Mouse (Mus musculus): ENCODE data around the gene Tdrd7. TPM values are rescaled to one million over a fixed set of nuclear protein-coding genes. Genes with fewer than 3 reads are reported as not detected.
A peak's percentile ranks its signal among the peaks of the same experiment; 100 is the strongest.

Gene Tdrd7
- 10 to 100 TPM in 3 of 4 experiments, 1 to 10 TPM in 1; 9.2 to 12.1 (median 10.1) TPM for total RNA-seq (2022)

- no peak for DNase-seq (ENCODE audit: low spot score)
Observed at GRCm38 (mm10) chr4:45964771-45965439, at the start of gene Tdrd7. Gene Tdrd7, plus strand, starts transcription at chr4:45965334.

GRCm38 (mm10) chr4:45917091-45917490 lies 48.0 kb upstream of the Tdrd7 start:
- DNase-seq (ENCODE audit: low spot score), result peak; percentile 18

GRCm38 (mm10) chr4:45921663-45922435 lies 43.3 kb upstream of the Tdrd7 start:
- no peak for DNase-seq (ENCODE audit: low spot score)

DNA sequence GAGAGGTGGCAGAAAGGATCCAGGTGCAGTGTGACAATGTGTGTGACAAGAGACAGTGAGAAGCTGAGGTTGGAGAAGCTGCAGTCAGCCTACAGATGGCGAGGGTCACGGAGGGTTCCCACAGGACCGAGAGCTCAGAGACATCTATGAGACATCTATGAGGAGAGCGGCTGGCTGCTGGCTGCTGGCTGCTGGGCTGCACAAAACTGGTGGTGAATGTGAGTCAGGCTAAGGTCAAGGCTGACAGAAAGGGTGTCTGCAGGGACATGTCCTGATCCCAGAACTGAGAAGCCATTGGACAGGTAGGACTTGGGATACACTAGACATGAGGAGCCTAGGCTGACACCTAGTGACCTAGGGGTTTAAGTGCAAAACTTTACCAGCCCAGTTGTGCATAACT lies 41.1 kb upstream of the Tdrd7 start:
- no peak for DNase-seq (ENCODE audit: low spot score)

- DNase-seq (ENCODE audit: low spot score), result no peak
Observed at GRCm38 (mm10) chr4:45928561-45928960, 36.6 kb upstream of the Tdrd7 start.

DNA sequence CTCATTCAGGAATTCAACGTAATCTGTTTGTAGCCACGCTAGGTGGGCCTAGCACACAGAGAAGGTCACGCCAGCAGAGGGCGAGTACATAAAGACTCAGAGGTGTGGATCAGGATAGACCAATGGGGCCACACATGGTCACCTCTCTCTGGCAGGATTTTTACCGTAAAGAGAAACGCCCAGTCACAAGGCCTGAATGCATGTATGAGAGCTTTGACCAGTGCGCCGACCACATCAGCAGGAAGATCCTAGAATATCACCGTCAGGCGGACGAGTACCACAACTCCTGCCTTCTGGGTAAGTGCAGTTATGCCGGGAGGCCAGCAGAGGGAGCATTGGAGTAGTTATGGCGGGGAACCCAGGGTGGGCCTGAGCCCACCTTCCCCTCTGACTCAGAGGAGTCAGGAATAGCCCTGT lies 23.5 kb upstream of the Tdrd7 start:
- peak; percentile 44 for DNase-seq (ENCODE audit: low spot score)

DNA sequence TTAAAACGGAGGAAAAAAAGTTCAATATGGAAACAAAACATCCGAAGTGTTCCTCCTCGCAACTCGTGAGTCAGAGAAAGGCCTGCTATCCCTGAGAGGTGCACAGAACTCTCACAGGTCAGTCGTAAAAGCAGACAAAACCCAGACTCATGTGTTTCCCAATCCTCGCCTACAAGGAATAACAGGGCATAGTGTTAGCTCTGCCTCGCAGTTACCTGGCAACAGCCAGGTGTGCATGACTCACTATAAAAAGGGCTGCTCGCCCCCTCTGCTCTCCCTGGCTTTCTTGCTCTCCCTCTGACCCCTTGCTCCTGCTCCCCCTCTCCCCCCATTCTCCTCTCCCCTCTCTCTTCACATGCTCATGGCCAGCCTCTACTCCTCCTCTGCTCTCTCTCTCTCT lies 17.4 kb upstream of the Tdrd7 start:
- no peak for DNase-seq (ENCODE audit: low spot score)

- DNase-seq (ENCODE audit: low spot score), result no peak
Observed at GRCm38 (mm10) chr4:45949109-45949848, 15.9 kb upstream of the Tdrd7 start.

DNA sequence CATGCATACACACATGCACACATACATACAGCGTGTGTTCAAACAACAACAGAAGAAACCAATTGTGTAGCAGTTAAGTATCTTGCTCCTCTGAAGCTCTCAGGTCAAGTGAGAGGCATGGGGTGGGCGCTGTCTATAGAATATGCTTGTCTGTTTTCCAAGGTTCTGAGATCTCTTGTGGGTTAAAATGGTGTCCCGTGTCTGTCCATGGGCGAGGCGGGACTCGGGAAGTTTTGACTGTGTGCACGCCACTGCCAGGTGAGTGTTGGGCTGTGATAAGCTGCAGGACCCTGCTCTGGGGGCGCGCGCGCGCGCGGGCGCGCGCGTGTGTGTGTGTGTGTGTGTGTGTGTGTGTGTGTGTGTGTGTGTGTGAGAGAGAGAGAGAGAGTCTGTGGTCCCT lies 13.3 kb upstream of the Tdrd7 start:
- no peak for DNase-seq (ENCODE audit: low spot score)

GRCm38 (mm10) chr4:45953025-45953919 lies 11.9 kb upstream of the Tdrd7 start:
- DNase-seq (ENCODE audit: low spot score), result no peak

DNA sequence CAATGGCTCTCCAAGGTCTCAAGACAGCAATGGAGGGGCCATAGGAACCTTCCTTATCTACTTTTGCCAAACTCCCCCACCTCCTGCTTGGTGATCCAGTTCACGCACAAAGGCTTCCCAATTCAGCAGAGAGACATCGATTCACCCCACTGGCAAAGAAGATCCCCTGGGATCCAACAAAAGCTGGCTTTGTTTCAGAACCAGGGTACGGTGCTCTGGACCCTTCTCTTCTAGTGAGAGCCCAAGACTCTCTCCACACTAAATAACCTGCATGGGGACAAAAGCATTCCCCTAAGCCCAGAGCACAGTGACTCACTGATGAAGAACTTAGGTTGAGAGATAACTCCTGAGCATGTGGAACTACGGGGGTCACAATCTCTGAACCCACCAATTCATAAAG lies 9.9 kb upstream of the Tdrd7 start:
- DNase-seq (ENCODE audit: low spot score), result no peak

- no peak for DNase-seq (ENCODE audit: low spot score)
Observed at GRCm38 (mm10) chr4:45956131-45956530, 9.0 kb upstream of the Tdrd7 start.

DNA sequence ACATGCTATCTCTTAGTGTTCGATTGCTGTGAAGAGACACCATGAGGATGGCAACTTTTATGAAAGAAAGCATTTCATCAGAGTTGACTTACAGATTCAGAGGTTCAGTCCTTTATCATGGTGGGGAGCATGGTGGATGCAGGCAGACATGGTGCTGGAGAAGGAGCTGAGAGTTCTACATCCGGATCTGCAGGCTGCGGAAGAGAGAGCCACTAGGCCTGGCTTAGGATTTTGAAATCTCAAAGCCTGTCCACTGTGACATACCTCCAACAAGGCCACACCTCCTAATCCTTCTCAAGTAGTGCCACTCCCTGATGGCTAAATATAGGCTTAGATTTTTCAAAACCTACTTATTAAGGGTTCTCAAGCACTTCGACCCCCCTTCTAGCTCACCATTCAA lies 8.4 kb upstream of the Tdrd7 start:
- no peak for DNase-seq (ENCODE audit: low spot score)

DNA sequence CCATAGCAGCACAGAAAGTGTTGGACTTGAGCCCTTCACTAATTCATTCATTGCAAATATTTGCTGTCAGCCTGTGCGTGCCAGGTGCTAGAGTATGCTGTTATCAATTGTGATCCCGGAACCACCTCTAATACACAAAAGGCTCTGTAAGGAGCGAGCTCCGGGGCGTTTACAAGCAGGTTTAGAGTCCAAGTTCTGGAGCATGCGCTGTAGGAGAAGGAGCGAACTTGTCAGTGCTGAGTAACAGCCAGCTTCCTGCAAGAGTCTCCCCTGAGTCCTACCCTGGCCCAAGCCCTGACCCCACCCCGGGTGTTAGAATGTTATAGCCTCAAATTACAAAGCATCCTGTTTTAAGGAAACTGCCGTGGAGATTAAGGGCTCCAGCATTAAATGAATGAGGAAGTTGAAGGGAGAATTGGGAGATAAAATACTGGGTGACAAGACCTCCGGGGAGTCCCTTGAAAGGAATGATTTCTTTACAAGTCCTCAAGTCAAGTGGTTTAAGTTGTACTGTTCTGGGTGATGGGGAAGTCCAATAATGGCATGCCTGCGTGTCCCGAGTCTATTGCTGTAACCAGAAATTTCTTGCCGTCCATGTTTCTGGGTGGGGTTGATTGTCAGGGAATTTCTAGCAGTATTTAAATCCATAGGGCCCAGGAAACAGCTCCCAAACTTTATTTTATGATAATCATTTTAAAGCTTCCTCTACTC lies 758 bp downstream of the Tdrd7 start:
- peak; percentile 73 for DNase-seq (ENCODE audit: low spot score)

DNA sequence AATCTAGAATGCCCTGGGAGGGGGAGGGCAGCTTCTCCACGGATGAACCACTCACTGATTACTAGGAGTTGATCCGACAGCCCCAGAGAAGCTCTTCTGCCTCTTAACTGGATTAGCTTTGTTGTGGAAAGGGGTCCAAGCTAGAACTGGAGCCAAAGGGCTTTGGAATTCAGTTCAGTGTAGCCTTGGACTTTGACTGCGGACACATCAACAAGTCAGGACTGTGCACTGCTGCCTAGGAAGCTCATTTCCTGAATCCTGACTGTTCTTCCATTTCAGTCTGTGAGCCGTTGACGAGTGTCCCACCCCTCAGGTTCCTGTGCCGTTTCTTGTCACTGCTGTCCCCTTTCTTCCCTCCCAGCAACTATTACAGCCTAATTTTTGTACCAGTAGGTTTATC lies 1.6 kb downstream of the Tdrd7 start:
- no peak for DNase-seq (ENCODE audit: low spot score)

GRCm38 (mm10) chr4:45967479-45968341 lies 2.6 kb downstream of the Tdrd7 start:
- DNase-seq (ENCODE audit: low spot score), result peak; percentile 61

DNA sequence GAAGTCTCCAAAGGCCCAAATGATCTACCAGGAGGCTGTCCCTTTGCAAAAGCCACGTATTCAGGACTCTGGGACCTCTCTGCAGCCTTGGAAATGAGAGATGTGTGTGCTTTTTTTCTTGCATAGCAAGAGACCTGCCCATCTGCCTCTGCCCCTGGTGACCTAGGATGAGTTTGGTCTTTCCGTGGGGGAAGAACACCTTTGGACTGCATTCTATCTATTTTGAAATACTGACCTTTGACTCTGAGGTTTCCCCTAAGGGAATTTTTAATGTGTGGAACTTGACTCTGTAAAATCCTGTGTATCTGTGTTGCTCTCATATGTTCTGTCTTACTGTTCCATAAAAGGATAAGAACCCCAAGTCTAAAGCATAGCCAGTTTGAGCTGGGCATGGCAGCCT lies 3.9 kb downstream of the Tdrd7 start:
- no peak for DNase-seq (ENCODE audit: low spot score)

DNA sequence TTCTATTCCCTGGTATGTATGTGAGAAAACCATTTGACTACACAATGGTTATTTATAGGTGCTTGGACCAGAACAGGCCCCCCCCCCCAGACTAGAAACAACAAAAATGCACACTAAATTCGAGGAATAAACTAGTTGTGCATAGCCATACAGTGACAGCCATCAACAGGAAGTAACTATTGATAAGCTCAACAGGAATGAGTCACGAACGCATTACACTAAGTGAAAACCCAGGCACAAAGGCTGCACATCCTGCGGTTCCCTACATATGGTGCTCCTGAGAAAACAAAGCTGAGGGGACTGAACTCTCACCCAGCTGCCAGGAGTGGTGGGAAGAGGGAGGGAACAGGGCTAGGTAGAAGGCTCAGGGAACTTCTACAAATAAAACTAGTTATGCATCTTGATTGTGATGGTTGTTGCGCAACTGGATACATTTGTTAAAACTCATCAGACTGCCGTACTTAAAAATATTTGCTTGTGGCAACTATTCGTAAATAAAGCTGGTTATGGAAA lies 5.0 kb downstream of the Tdrd7 start:
- no peak for DNase-seq (ENCODE audit: low spot score)

DNA sequence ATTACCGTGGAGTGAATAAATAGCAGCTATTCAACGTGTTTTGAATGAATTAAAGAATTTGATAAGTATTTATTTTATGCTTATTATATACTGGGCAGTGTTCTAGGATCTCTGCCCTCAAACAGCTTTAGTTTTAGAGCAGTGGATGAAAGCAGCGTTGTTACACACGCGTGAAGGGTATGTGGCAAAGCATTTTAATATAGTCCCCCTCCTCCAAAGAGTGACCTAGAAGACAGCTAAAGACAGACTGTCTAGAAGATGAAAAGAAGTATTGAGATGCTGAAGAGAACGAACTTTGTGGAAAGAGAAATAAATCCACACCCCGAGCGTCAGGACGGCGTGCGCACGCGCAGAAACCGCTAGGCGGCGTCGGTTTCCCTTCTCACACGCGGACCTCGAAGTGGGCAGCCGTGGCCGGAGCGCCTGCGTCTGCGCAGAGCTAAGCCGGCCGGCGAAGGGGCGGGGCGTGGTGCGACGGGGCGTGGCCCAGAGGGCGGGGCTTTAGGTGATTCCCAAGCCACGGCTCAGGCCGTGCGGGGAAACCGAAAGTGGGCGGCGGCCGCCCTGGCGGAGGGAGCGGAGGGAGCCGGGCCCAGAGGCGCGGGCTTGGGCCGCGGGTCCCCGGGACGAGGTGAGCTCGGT lies 6.8 kb downstream of the Tdrd7 start:
- peak; percentile 99 for DNase-seq (ENCODE audit: low spot score)
